ENCODE assay signal across 18 mouse cellular contexts in genomic region chr4:141165744-141166292, GRCm38 (mm10). TPM values are rescaled to one million over a fixed set of nuclear protein-coding genes. Genes with fewer than 3 reads are reported as not detected.
A peak's percentile ranks its signal among the peaks of the same experiment; 100 is the strongest.
DNase-seq lines count a peak whose midpoint lies in the region; ATAC-seq lines count a peak whose summit lies in the region.
"Had no signal": no experiment of that assay in that cellular context is flagged by ENCODE, and none has a peak within 500 bp of the region (broad histone marks: within the 10 kb centered on the region; RNA-seq: fewer than 3 reads in every experiment).

No protein-coding gene starts in this region.

- H3K4me2 ChIP-seq in liver, embryonic 13.5 days: no peak overlapping the region
- no peak overlapping the region for H3K4me2 ChIP-seq in liver, embryonic 12.5 days
- H3K4me2 ChIP-seq: embryonic facial prominence, embryonic 13.5 days; forebrain, embryonic 13.5 days; heart, embryonic 12.5 days; hindbrain, embryonic 14.5 days had no signal

- H3K27me3 ChIP-seq in liver, embryonic 13.5 days: no peaks in the 10 kb centered on the region
- H3K27me3 ChIP-seq in liver, embryonic 12.5 days (replicated peaks): no peaks in the 10 kb centered on the region
- no peaks in the 10 kb centered on the region for H3K27me3 ChIP-seq in heart, embryonic 10.5 days (ENCODE audit: insufficient read depth, poor library complexity, severe bottlenecking)
- H3K27me3 ChIP-seq: embryonic facial prominence, embryonic 13.5 days; forebrain, embryonic 13.5 days; heart, embryonic 12.5 days had no signal

- H3K36me3 ChIP-seq in liver, embryonic 13.5 days: peaks cover 43% of the 10 kb centered on the region
- H3K36me3 ChIP-seq in liver, embryonic 12.5 days: peaks cover 48% of the 10 kb centered on the region
- H3K36me3 ChIP-seq in heart, embryonic 10.5 days: peaks cover 45% of the 10 kb centered on the region

- no peaks in the 10 kb centered on the region for H3K9me3 ChIP-seq in liver, embryonic 13.5 days (replicated peaks)
- no peaks in the 10 kb centered on the region for H3K9me3 ChIP-seq in liver, embryonic 12.5 days (replicated peaks)
- no peaks in the 10 kb centered on the region for H3K9me3 ChIP-seq in heart, embryonic 10.5 days

- peaks cover 49% of the 10 kb centered on the region for H3K4me1 ChIP-seq in liver, embryonic 13.5 days (replicated peaks)
- H3K4me1 ChIP-seq in liver, embryonic 12.5 days: peaks cover 36% of the 10 kb centered on the region
- peaks cover 9% of the 10 kb centered on the region; the same call in 1 of the 2 replicates for H3K4me1 ChIP-seq in heart, embryonic 10.5 days
- H3K4me1 ChIP-seq: embryonic facial prominence, embryonic 13.5 days; forebrain, embryonic 13.5 days; hindbrain, embryonic 10.5 days had no signal

- no peak for DNase-seq in liver, embryonic 13.5 days
- peak; percentile 95 for DNase-seq in ES-CJ7 (ENCODE audit: low read depth, low spot score)
- DNase-seq in WW6 (ENCODE audit: low read depth, low spot score): peak; percentile 65
- no peak for DNase-seq in heart, embryonic 10.5 days (ENCODE audit: low spot score)
- DNase-seq in c-Kit-positive CD71-positive TER-119-positive erythroid progenitor cells, embryonic 14.5 days (ENCODE audit: low spot score): no peak
- DNase-seq: adrenal gland, postnatal 14 days; cerebellum, adult 18-20 months; cerebellum, adult 9-11 months; cerebellum, postnatal 36 days; forebrain, postnatal 0 days; heart, adult 2 months had no signal

- no peak overlapping the region for H3K4me3 ChIP-seq in liver, embryonic 13.5 days (replicated peaks)
- H3K4me3 ChIP-seq in liver, embryonic 12.5 days: no peak overlapping the region
- no peak overlapping the region for H3K4me3 ChIP-seq in heart, embryonic 10.5 days
- H3K4me3 ChIP-seq: embryonic facial prominence, embryonic 13.5 days; forebrain, embryonic 13.5 days; heart, adult 2 months; heart, embryonic 12.5 days; hindbrain, embryonic 10.5 days had no signal

- H3K27ac ChIP-seq in liver, embryonic 13.5 days: peak overlapping the region; percentile 37
- H3K27ac ChIP-seq in liver, embryonic 12.5 days: no peak overlapping the region
- H3K27ac ChIP-seq in heart, embryonic 10.5 days: no peak overlapping the region
- H3K27ac ChIP-seq: embryonic facial prominence, embryonic 13.5 days; forebrain, embryonic 13.5 days; heart, adult 2 months; hindbrain, embryonic 10.5 days; hindbrain, embryonic 14.5 days had no signal

- WGBS in liver, embryonic 13.5 days (ENCODE audit: insufficient replicate concordance): 74% methylated on average over 8 of the region's 8 CpGs
- 82% methylated on average over 8 of the region's 8 CpGs for WGBS in liver, embryonic 12.5 days (ENCODE audit: insufficient replicate concordance)
- 69% methylated on average over 8 of the region's 8 CpGs for WGBS in heart, embryonic 10.5 days

- ATAC-seq in liver, embryonic 13.5 days (ENCODE audit: low read depth): no peak
- ATAC-seq in liver, embryonic 12.5 days: no peak
- ATAC-seq: activated CD4-positive, CD25-positive, alpha-beta regulatory T cell, adult 4 months; forebrain, embryonic 13.5 days; forebrain, postnatal 0 days had no signal

- H3K9ac ChIP-seq in liver, embryonic 13.5 days: no peak overlapping the region
- H3K9ac ChIP-seq in liver, embryonic 12.5 days: no peak overlapping the region
- H3K9ac ChIP-seq: embryonic facial prominence, embryonic 13.5 days; forebrain, embryonic 13.5 days; forebrain, postnatal 0 days; heart, embryonic 12.5 days; hindbrain, embryonic 14.5 days had no signal

RNA-seq across cellular contexts. Expression of gene Fbxo42, which starts 18.1 kb away (rescaled TPM):
- polyA plus RNA-seq in liver, embryonic 13.5 days (2015; fragmentation: Nextera tagmentation; extraction: Ambion mirVana): 13.9 and 14.2 TPM in 2 replicates
- 21.6 and 26.0 TPM in 2 replicates for polyA plus RNA-seq in liver, embryonic 12.5 days (2016; fragmentation: Nextera tagmentation; extraction: Ambion mirVana)
- 16.3 and 21.8 TPM in 2 replicates for polyA plus RNA-seq in heart, embryonic 10.5 days (2016; fragmentation: Nextera tagmentation; extraction: Ambion mirVana)

RNA-seq across cellular contexts. Expression of gene Szrd1, which starts 26.2 kb away (rescaled TPM):
- 21.2 and 22.5 TPM in 2 replicates for polyA plus RNA-seq in liver, embryonic 13.5 days (2015; fragmentation: Nextera tagmentation; extraction: Ambion mirVana)
- polyA plus RNA-seq in liver, embryonic 12.5 days (2016; fragmentation: Nextera tagmentation; extraction: Ambion mirVana): 21.3 and 22.1 TPM in 2 replicates
- polyA plus RNA-seq in heart, embryonic 10.5 days (2016; fragmentation: Nextera tagmentation; extraction: Ambion mirVana): 36.6 and 39.0 TPM in 2 replicates

RNA-seq across cellular contexts. Expression of gene Rsg1, which starts 47.9 kb away (rescaled TPM):
- polyA plus RNA-seq in liver, embryonic 13.5 days (2015; fragmentation: Nextera tagmentation; extraction: Ambion mirVana): 2.1 and 2.2 TPM in 2 replicates
- 3.3 and 3.5 TPM in 2 replicates for polyA plus RNA-seq in liver, embryonic 12.5 days (2016; fragmentation: Nextera tagmentation; extraction: Ambion mirVana)
- polyA plus RNA-seq in heart, embryonic 10.5 days (2016; fragmentation: Nextera tagmentation; extraction: Ambion mirVana): 2.6 and 4.0 TPM in 2 replicates

Comparison
In these comparisons a context has a peak if more than half of its experiments do, and no peak if none do; other contexts are left out.
1. DNase-seq: peak in ES-CJ7 (single experiment) and WW6 (single experiment); none in liver, embryonic 13.5 days (single experiment), heart, embryonic 10.5 days (single experiment) and c-Kit-positive CD71-positive TER-119-positive erythroid progenitor cells, embryonic 14.5 days (single experiment).